Mouse (Mus musculus) cortical plate, adult 2 months (tissue): Measurements from ENCODE around the gene Gm5286. TPM values are rescaled to one million over a fixed set of nuclear protein-coding genes. Genes with fewer than 3 reads are reported as not detected.
"Not testable (repeated sequence)": the region's sequence is repeated elsewhere in the genome, so short reads cannot be mapped to it uniquely, and the experiment has no call there.

Experiments used
- H3K27ac ChIP-seq: fragments of 200-500 bp; 2 replicates; pipeline ENCODE4 v1.5.1; 2012; ENCODE audit warnings: low read length, control low read depth, inconsistent platforms; ENCODE audit not compliant: insufficient read depth
- H3K4me1 ChIP-seq: fragments of 200-500 bp; 2 replicates; pipeline ENCODE4 v1.6.1; 2011; ENCODE audit warnings: low read length; ENCODE audit not compliant: control insufficient read depth, insufficient read depth
- H3K4me3 ChIP-seq: fragments of 200-500 bp; 2 replicates; pipeline ENCODE4 v1.5.1; 2011; ENCODE audit warnings: mild to moderate bottlenecking, low read length, control low read depth; ENCODE audit not compliant: insufficient read depth
- polyA plus RNA-seq: library from polyadenylated mRNA; depleted of rRNA; stranded (reverse); fragments of >200 nt; gene quantifications from 2 replicates; pipeline ENCODE4 v1.2.3, GENCODE M21; 2012; rRNA removed

The Gm5286 gene
- not detected in 2 replicates for polyA plus RNA-seq

GRCm38 (mm10) chr3:94196414-94196813 lies at the start of gene Gm5286:
Gene Gm5286, plus strand, starts transcription at chr3:94196714.
- H3K27ac ChIP-seq, H3K4me3 ChIP-seq, H3K4me1 ChIP-seq: not testable (repeated sequence)

DNA sequence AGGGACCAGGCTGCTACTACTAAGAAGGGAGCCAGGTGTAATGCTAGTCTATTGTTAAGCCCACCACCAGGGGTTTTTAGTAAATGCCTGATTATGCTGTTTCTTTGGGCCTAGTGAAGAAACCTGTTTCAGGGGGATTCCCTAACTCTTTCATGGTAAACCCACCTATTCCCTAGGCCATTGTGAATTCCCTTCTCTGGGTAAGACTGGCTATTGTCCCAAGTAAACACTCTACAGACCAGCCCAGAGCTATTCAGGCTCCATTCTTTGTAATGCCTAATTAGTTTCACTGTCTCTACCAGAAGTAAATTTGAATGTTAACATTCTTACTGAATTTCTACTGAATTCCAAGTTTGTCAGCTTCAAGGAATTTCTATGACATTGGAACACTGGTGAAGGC lies 29.2 kb upstream of the Gm5286 start:
- not testable (repeated sequence) for H3K4me1 ChIP-seq, H3K4me3 ChIP-seq, H3K27ac ChIP-seq

GRCm38 (mm10) chr3:94178093-94178492 lies 18.4 kb upstream of the Gm5286 start, which contains the start of gene Gm10696:
Gene Gm10696, minus strand, starts transcription at chr3:94178193.
- H3K4me3 ChIP-seq, H3K4me1 ChIP-seq, H3K27ac ChIP-seq: not testable (repeated sequence)

Other genes with a start within 250 kb of the Gm5286 start
- gene Tdpoz5, start 235.4 kb upstream of the Gm5286 start, polyA plus RNA-seq = not detected in 2 replicates
- gene Gm9125, start 141.8 kb upstream of the Gm5286 start, polyA plus RNA-seq = not detected in 2 replicates
- gene Gm10697, start 124.1 kb upstream of the Gm5286 start, polyA plus RNA-seq = not detected in 2 replicates
- gene Gm10696, start 18.5 kb upstream of the Gm5286 start, polyA plus RNA-seq = not detected in 2 replicates
- not detected in 2 replicates for gene Gm4778, start 67.3 kb downstream of the Gm5286 start, polyA plus RNA-seq
- 19.3 and 22.3 TPM in 2 replicates for gene Them4, start 113.4 kb downstream of the Gm5286 start, polyA plus RNA-seq
- not detected in 2 replicates for gene Them5, start 145.4 kb downstream of the Gm5286 start, polyA plus RNA-seq
- gene C2cd4d, start 165.7 kb downstream of the Gm5286 start, polyA plus RNA-seq = 0.61 and 0.70 TPM in 2 replicates
- gene Rorc, start 176.1 kb downstream of the Gm5286 start, polyA plus RNA-seq = 1.9 and 2.0 TPM in 2 replicates
- 0.46 and 0.51 TPM in 2 replicates for gene Lingo4, start 201.8 kb downstream of the Gm5286 start, polyA plus RNA-seq
- gene Tdrkh, start 216.6 kb downstream of the Gm5286 start, polyA plus RNA-seq = 15.2 and 15.5 TPM in 2 replicates
- 46.0 and 47.9 TPM in 2 replicates for gene Mrpl9, start 246.6 kb downstream of the Gm5286 start, polyA plus RNA-seq
- 0.15 and 0.25 TPM in 2 replicates for gene Oaz3, start 247.2 kb downstream of the Gm5286 start, polyA plus RNA-seq